8 mouse cellular contexts compared by ENCODE assay signal in the genomic region with DNA sequence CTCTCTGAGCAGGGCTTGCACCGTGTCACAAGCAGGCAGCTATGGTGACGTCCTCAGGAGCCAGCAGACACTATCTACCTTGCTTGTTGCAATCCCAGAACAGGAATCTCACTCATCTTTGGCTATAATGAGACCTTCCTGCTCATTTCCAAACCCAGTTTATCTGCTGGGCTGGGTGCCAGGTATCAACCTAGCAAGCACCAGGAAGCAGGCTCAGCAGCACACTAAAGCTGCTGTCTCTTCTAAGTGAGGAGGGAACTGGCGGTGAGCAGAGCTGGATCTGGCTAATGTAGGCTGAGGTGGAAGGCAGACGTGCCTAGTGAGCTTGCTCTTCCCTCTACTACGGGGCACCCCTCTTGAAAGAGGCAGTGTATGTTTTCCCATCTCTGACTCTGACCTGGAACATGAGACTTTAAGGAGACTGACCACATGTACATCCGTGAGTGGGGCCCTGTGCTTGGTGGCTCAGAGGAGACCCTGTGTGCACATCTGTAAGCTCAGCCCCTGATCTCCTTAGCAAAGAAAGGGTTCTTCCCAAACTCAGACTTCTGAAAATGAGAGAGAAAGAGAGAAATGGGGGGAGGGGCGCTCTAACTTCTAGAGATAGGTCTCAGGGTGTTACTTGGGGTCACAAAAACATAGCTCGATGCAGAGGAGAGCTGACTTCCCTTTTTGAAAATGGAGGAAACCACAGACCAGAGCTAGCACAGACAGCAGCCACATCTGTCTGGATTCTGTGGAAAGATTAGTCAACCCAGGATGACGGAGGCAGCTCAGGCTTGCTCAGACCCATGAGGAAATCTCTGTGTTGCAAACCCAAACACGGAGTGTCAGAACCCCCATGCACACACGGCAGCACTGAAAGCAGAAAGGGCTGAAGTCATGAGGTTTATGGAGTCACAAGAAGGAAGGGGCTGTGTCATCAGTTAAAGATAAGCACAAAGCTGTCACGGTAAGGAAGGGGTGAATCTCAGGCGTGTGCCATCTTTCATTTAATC.
DNase-seq lines count a peak whose midpoint lies in the region; ATAC-seq and TF ChIP-seq lines count a peak whose summit lies in the region.

No protein-coding gene starts in this region.

- no peak for TF ChIP-seq CTCF in spleen, adult 2 months (IDR thresholded peaks at IDR 0.05; ENCODE audit: extremely low read depth, insufficient read depth, insufficient read length, insufficient replicate concordance)
- TF ChIP-seq CTCF in liver, postnatal 0 days (IDR thresholded peaks at IDR 0.05; ENCODE audit: low read depth): no peak

- TF ChIP-seq POLR2A in spleen, adult 2 months (IDR thresholded peaks at IDR 0.05; ENCODE audit: low read depth, low read length): no peak

- no peak overlapping the region for H3K9ac ChIP-seq in liver, postnatal 0 days (replicated peaks)
- no peak overlapping the region for H3K9ac ChIP-seq in intestine, embryonic 16.5 days (ENCODE audit: low read depth, low read length)

- H3K27me3 ChIP-seq in spleen, adult 2 months (ENCODE audit: control insufficient read depth, insufficient read depth, low read length): no peaks in the 10 kb centered on the region
- H3K27me3 ChIP-seq in liver, postnatal 0 days (ENCODE audit: insufficient read depth, low read length): 0 out of 2 replicates have a peak, but pooled peaks cover 2% of the 10 kb centered on the region
- no peaks in the 10 kb centered on the region for H3K27me3 ChIP-seq in intestine, embryonic 16.5 days (replicated peaks; ENCODE audit: control insufficient read depth, insufficient read depth, low read length)

- H3K36me3 ChIP-seq in spleen, adult 2 months (ENCODE audit: control insufficient read depth, insufficient read depth, low read length): no peaks in the 10 kb centered on the region
- H3K36me3 ChIP-seq in liver, postnatal 0 days (replicated peaks; ENCODE audit: insufficient read depth, low read length): no peaks in the 10 kb centered on the region
- H3K36me3 ChIP-seq in intestine, embryonic 16.5 days (ENCODE audit: control insufficient read depth, insufficient read depth, low read length): no peaks in the 10 kb centered on the region

- peak overlapping the region; percentile 79 for H3K27ac ChIP-seq in spleen, adult 2 months (ENCODE audit: insufficient read depth, low read length)
- H3K27ac ChIP-seq in liver, postnatal 0 days (ENCODE audit: low read depth): peak overlapping the region; percentile 75
- no peak overlapping the region for H3K27ac ChIP-seq in intestine, embryonic 16.5 days (ENCODE audit: low read length)

- no peak for ATAC-seq in cerebellum, adult (ENCODE audit: insufficient number of reproducible peaks, low FRiP score, low TSS enrichment)
- ATAC-seq in liver, postnatal 0 days: peak; percentile 88
- no peak for ATAC-seq in intestine, embryonic 16.5 days

- H3K4me2 ChIP-seq in liver, postnatal 0 days (ENCODE audit: low read depth, low read length): 0 out of 2 replicates have a peak overlapping the region, but pooled peaks have one; percentile 15
- H3K4me2 ChIP-seq in intestine, embryonic 16.5 days (ENCODE audit: low read depth, low read length): no peak overlapping the region

- H3K4me1 ChIP-seq in spleen, adult 2 months (ENCODE audit: control insufficient read depth, insufficient read depth, insufficient read length): peaks cover 18% of the 10 kb centered on the region; the same call in 1 of the 2 replicates
- peaks cover 6% of the 10 kb centered on the region; the same call in 1 of the 2 replicates for H3K4me1 ChIP-seq in liver, postnatal 0 days (ENCODE audit: insufficient read depth)
- H3K4me1 ChIP-seq in intestine, embryonic 16.5 days (ENCODE audit: control insufficient read depth, insufficient read depth, low read length): 0 out of 2 replicates have a peak, but pooled peaks cover 6% of the 10 kb centered on the region

- DNase-seq in cerebellum, postnatal 10 days: peak; percentile 28 to 39
- peak; percentile 33 to 77 for DNase-seq in spleen, adult 2 months (ENCODE audit: low read depth in 1 of 2, low spot score in 2 of 2)
- DNase-seq in spleen, adult 12 weeks (ENCODE audit: low spot score): no peak
- peak; percentile 65 for DNase-seq in liver, postnatal 0 days
- peak; percentile 79 for DNase-seq in thymus, postnatal 0 days (ENCODE audit: low spot score)
- no peak for DNase-seq in cerebellum, adult 9-11 months

- no peak overlapping the region for H3K4me3 ChIP-seq in spleen, adult 2 months (ENCODE audit: extremely low read depth, insufficient read depth, insufficient read length)
- H3K4me3 ChIP-seq in liver, postnatal 0 days (ENCODE audit: low read depth, low read length): no peak overlapping the region
- no peak overlapping the region for H3K4me3 ChIP-seq in intestine, embryonic 16.5 days (ENCODE audit: low read length)

- no peaks in the 10 kb centered on the region for H3K9me3 ChIP-seq in liver, postnatal 0 days (ENCODE audit: low read length)
- no peaks in the 10 kb centered on the region for H3K9me3 ChIP-seq in intestine, embryonic 16.5 days (ENCODE audit: control insufficient read depth, low read length)

- WGBS in spleen, adult 2 months: 19% methylated on average over 13 of the region's 13 CpGs
- WGBS in liver, postnatal 0 days (ENCODE audit: insufficient replicate concordance): 27% methylated on average over 13 of the region's 13 CpGs
- 69% methylated on average over 13 of the region's 13 CpGs for WGBS in intestine, embryonic 16.5 days

- TF ChIP-seq EP300 in liver, postnatal 0 days (IDR thresholded peaks at IDR 0.05; ENCODE audit: low read depth): 0 out of 2 replicates have a peak, but pooled peaks have one; percentile 34

Comparison
In these comparisons a context has a peak if more than half of its experiments do, and no peak if none do; other contexts are left out.
1. DNase-seq: peak in cerebellum, postnatal 10 days (2 of 2), spleen, adult 2 months (2 of 2), liver, postnatal 0 days (single experiment) and thymus, postnatal 0 days (single experiment); none in spleen, adult 12 weeks (single experiment) and cerebellum, adult 9-11 months (single experiment).